Mouse (Mus musculus) heart, postnatal 25 days (tissue): ENCODE results near the gene Olfr1396. TPM values are rescaled to one million over a fixed set of nuclear protein-coding genes. Genes with fewer than 3 reads are reported as not detected.
"Not testable (repeated sequence)": the region's sequence is repeated elsewhere in the genome, so short reads cannot be mapped to it uniquely, and the experiment has no call there.

Experiments used
- DNase-seq: peaks from one replicate; pipeline ENCODE4 v3.0.0; 2022; ENCODE audit warnings: low spot score
- intact Hi-C: fragments of 180-260 bp; cut with DNase I; formaldehyde crosslinking; loops from one replicate; pipeline ENCODE4 v1.15.1; 2025
- total RNA-seq, 2 experiments: library from RNA; stranded (reverse); gene quantifications; 2 replicates each; pipeline ENCODE4 v1.2.3; 2021

Olfr1396 gene
- total RNA-seq, 2 experiments from 2014 or later, result 1.3 to 1.7 TPM

DNA sequence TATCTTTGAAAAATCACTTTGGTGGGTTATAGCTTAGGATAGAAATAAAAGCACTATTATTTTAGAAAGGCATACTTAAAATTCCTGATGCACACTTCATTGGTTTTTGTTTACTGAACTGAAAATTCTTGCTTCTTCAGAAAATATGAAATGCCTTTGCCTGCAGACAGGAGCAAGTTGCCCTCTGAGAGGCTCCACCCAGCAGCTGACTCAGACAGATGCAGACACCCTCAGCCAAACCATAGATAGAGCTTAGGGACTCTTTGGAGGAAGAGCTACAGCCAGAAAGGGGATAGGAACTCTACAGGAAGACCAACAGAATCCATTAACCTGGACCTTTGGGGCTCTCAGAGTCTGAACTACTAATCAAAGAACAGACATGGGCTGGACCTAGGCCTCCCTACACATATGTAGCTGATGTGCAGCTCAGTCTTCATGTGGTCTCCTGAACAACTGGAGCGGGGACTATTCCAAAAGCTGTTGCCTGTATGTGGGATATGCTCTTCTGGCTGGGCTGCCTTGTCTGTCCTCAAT, 22.6 kb downstream of the Olfr1396 start:
- intact Hi-C loops, result no loop called here

DNA sequence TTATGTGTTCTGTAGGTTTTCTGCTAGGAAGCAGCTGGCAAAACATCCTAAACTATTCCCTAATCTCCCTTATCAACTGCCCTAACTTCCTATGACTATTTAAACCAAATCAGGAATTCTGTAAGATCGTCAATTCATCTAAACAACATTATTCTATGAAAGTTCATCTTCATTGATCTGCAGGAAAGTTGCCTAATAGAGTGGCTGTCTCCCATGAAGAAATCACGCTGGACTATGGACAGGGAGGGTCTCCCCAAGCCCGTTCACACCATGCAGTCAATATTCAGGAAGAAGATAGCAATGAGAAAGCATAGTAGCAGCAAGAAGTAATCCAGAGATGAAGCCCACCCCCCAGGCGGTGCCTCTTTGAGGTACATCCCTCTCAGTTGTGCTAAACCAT, 23.5 kb downstream of the Olfr1396 start:
- DNase-seq, result no peak
- intact Hi-C loops, result no loop called here

More for the DNA sequence above, 22.6 kb downstream of the Olfr1396 start:
- DNase-seq, result no peak

DNA sequence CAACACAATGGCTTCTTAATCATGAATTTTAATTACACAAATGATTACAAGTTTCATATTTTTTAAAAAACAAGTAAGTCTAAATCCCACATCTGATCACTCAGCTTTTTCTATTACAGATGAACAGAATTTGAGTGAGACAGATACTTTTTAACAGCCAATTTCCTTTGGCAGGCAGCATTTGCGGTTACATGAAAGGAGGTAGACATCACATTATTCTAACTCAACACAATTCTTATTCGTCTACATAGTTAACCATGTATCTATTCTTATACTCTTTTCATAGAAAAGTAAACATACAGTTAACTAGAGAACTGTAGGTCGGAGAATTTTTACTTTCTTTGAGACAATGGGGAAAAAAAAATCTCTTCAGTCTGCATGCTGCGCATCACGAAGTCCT, 24.1 kb downstream of the Olfr1396 start:
- intact Hi-C loops, result no loop called here
- DNase-seq, result no peak

DNA sequence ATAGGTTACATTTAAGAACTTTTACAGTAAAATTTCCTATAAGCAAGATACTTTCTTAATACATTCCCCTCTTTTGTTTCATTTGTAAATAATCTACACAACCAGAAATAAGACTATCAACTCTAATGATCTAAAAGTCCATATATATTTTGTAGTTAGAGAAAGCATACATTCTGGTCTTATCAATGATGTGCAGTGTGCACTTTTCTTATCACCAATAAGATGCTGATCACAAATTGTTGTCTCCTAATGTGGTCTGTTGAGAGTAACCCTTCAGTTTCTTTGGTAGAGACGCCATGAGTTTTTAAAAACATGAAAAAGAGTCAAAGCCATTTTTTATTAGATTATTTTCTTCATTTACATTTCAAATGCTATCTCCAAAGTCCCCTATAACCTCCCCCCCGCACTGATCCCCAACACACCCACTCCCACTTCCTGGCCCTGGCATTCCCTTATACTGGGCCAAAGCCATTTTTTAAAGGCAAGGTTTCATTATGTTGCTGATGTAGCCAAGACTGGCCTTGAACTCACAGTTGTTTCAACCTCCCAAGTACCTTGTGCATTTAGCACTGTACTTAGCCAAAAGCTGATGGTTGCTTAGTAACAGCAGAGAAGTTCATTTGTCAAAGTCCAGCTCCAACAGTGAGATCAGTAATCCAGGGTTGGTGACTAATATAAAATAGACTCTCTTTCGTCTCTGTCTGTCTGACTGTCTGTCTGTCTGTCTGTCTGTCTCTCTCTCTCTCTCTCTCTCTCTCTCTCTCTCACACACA, 24.8 kb downstream of the Olfr1396 start:
- intact Hi-C loops, result loop anchor here (5.0 kb wide), 1 partner anchor 218 kb away; the partner anchor contains the start of gene Irgm1
- DNase-seq, result no peak

DNA sequence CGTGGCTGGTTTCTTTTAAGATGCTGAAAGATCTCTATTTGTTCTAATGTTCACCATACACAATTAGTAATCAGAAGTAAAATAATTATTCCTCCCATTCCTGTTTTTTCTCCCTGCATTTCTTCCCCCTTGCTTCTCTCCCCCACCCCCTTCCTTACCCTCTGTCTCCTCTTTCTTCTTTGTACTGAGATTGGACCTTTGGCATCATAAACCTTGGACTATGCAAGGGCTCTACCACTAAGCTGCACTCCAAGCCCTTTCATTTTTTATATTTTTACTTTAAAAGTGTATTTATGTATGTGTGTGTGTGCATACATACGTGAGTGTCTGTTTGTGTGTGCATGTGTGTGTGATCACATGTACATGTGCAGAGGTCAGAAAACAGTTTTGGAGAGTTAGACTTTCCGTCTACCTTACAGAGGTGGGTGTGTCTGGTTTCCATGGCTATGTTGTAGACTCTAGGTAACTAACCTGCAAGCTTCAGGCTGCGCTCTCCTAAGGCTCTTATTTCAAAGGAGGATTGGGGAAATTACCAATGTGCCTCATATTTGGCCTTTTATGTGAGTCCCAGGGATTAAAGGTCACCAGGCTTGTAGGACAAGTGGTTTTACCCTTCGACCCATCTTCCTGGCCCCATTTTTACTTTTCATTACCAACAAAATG, 25.6 kb downstream of the Olfr1396 start:
- intact Hi-C loops, result loop anchor here (5.0 kb wide), 1 partner anchor 217 kb away; the partner anchor contains the start of gene Irgm1

DNA sequence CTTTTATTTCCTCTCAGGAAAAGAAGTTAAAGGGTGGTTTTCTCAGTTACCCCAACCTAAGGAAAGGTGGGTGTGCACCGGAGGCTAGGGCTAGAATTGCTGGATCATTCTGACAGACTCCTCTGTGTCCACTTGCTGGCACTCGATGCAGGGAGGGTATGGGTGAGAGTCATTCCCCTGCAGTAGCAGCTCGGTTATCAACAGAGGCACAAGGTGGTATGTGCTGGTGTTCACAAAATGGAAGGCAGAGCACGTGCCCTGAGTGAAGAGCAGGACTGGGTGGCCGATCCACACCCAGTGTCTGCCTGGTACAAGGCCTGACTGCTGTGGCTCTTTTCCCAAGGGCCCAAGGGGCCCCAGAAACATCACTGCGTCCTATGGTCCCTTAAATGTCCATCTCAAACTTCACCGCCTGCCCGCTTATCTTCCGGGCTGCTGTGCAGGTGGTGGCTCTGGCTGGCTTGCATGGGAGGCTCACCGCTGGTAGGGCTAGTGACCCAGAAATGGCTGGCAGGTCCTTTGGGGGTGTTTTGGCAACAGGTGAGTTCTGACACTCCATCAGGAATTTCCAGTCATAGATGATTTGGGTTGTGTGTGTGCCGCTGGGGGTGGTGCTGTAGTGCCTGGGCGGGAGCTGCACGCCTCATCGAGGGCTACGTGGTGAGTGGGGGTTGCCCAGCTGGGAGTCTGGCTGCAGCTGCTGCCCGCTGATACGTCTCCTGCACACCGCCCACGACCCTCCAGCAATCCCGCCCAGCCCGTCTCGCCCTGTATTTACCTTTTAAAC, 26.7 kb downstream of the Olfr1396 start:
- intact Hi-C loops, result loop anchor here (5.0 kb wide), 1 partner anchor 216 kb away; the partner anchor contains the start of gene Irgm1

More for the DNA sequence above, 25.6 kb downstream of the Olfr1396 start:
- no peak for DNase-seq

DNA sequence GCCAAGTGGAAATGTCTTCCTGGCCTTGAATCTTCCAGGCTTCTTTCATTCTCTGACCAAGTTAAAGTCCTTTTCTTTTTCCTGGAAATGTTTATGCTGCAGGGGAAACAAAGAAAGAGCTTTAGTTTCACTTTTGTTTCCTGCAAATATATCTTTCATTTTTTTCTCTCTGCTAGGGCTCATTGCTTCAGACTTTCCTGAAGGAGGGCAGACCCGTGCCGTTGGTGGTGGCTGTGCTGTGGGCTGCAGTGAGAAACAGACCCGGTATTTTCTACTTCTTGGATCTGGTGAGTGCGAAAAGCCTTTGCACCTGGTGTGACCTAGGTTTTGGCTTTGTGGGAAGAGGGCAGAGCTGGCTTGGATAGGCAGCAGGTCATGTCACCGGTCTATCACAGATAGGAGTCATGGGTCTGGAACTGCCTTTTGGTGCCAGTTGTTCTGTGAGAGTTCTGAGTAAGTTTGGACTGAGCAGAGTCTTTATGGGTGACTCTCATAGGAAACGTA, 27.8 kb downstream of the Olfr1396 start:
- DNase-seq, result no peak
- intact Hi-C loops, result loop anchor here (5.0 kb wide), 1 partner anchor 215 kb away; the partner anchor contains the start of gene Irgm1

More for the DNA sequence above, 26.7 kb downstream of the Olfr1396 start:
- no peak for DNase-seq

DNA sequence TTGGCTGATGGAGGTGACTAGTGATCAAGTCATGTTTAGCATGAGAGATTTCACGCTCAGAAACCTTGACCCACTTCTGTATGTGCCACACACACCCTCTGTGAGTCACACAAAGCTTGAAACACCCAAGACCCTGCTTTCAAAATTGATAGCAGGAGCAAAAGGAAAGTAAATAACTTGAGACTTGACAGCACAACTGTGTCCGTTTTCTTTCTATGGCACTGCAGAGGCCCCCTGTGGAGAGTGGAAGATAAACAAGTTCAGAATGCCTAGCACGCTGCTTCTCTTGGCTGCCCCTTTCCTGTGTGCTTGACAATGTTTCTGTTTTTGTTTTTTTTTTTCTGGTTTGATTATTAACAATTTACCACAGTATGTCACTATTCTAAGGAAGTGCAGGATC, 29.8 kb downstream of the Olfr1396 start:
- intact Hi-C loops, result loop anchor here (5.0 kb wide), 1 partner anchor 213 kb away; the partner anchor contains the start of gene Irgm1
- no peak for DNase-seq

DNA sequence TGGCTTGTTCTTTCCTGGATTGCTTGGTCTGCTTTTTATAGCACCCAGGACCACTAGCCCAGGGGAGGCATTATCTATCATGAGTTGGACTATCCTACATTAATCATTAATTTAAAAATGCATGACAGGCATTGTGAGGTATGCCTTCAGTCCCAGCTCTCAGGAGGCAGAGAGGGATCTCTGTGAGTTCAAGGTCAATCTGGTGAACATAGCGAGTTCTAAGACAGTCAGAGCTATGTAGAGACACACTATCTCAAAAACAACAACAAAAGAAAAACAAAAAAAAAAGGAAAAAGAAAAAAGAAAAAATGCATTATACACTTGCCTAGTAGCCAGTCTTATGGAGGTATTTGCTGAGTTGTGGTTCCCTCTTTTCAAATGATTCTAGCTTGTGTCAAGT, 30.3 kb downstream of the Olfr1396 start:
- no peak for DNase-seq
- intact Hi-C loops, result no loop called here

DNA sequence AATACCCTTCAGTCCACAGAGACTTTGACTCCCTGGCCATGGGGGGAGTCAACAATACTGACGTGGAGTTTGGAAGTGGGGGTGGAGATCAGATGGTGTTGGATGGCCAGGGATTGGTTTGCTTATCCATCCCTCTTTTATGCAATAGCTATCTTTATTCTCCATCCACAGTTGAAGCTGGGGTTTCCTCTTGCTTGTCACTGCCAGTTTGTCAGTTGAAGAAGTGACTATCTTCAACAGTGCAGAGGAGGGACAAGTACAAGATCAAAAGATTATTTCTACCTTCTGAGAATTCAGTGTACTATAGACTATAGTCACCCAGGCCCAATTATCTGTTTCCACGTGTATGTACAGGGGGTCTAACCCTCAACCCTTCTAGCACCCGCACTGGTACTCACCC, 30.9 kb downstream of the Olfr1396 start:
- DNase-seq, result no peak
- intact Hi-C loops, result no loop called here

DNA sequence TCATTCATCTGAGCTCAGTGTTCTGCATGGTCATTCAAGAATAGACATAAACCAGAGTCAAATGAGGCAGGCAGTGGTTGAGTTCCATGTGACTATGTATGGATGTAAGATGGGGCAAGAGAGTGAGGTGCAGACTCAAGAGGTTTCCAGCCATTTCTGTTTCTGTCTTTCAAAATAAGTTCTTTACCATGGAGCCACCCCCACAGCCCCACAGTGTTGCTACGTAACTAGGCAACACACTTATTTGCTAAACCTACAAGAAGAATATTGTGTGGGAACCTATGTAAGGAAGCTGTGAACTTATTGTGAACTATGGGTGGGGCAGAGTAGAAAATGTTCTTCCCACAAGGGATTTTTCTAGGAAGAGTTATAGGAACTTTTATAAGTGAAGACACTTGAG, 31.5 kb downstream of the Olfr1396 start:
- intact Hi-C loops, result no loop called here
- no peak for DNase-seq

DNA sequence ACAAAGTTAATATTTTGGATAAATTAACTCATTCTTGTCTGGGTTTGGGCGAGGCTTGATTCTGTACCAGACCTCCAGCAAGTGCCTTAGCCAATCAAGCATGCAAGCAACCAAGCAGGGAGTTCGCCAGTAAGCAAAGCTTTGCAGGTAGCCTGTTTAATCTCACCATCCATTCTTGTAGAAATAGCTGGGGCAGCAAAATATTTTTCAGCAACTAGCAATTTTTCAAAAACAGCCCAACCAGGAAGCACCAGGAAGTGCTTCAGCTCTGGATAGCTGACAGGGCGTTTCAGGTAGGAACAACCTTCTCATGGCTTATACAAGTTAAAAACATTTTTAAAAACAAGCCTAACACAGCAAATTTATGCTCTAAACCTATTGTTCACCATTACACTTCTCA, 32.8 kb downstream of the Olfr1396 start:
- DNase-seq, result no peak
- intact Hi-C loops, result no loop called here

DNA sequence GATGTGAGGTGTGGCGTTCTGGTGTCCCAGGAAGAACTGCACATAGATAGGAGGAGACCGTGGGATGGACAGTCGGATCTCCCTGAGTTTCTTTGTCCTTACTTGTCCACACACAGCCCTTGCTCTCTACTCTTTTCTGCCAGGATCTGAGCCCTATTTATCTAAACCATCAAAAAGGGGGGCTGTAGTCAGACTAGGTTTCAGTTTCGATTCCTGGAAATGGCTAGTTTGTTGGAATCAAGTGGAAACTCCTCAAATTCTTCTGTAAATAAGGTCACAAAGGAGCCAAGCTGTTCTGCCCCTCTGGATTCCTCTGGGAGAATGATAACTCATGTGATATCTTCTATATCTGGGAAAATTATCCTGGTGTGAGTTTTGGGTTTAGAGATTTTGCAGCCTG, 33.3 kb downstream of the Olfr1396 start:
- intact Hi-C loops, result no loop called here
- no peak for DNase-seq

DNA sequence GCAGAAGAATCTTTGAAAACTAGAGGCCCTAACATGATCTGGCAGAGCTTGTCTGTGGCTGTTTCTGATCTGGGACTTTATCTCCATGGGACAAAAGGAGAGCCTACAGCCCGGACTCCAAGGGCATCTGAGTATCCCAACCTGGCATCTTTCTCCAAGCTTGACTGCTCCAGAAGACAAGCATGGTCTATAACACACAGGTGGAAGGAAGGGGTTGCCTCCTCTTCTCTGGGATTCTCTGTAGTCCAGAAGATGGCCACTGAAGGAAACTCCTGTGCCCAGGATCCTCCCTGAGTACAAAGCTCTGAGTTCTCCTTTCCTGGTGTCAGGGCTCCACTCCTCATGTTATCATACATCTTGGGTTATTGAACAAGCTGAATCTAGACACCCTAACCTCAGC, 34.0 kb downstream of the Olfr1396 start:
- no peak for DNase-seq
- intact Hi-C loops, result no loop called here

DNA sequence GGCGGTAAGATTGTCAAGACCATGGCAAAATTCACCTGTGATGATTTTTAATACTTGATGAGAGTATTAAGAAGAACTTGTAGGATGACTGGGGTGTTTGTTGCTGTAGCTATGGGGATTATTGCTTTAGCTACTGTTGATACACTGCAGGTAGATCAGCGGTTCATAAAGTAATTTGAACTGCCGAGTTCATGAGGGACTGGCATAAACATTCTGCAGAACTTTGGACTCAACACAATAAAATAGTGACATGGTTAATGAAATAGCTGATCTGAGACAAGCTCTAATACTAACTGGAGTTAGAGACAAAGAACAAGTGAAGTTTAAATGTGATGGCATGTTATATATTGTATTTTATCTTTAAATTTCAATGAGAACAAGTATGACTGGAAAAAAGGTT, 36.0 kb downstream of the Olfr1396 start:
- DNase-seq, result no peak
- intact Hi-C loops, result loop anchor here (1.0 kb wide), 1 partner anchor 156 kb away; no protein-coding TSS in a partner anchor

DNA sequence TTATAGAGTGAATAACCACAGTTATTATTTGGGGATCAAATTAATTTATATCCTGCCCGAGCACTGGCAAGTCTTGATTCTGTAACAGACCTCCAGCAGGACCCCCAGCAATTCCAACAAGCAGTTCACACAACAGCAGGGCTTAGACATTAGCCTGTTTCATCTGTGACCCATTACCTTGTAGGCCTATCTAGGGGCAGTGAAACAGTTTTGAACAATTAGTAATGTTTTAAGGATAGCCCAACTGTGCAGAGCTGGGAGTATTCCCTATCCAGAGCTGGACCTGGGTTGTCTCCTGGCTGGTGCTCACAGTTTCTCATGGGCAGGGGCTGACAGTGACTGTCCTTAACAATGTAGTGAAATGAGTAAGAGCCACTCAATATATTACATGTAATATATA, 37.7 kb downstream of the Olfr1396 start:
- DNase-seq, result no peak
- intact Hi-C loops, result no loop called here

DNA sequence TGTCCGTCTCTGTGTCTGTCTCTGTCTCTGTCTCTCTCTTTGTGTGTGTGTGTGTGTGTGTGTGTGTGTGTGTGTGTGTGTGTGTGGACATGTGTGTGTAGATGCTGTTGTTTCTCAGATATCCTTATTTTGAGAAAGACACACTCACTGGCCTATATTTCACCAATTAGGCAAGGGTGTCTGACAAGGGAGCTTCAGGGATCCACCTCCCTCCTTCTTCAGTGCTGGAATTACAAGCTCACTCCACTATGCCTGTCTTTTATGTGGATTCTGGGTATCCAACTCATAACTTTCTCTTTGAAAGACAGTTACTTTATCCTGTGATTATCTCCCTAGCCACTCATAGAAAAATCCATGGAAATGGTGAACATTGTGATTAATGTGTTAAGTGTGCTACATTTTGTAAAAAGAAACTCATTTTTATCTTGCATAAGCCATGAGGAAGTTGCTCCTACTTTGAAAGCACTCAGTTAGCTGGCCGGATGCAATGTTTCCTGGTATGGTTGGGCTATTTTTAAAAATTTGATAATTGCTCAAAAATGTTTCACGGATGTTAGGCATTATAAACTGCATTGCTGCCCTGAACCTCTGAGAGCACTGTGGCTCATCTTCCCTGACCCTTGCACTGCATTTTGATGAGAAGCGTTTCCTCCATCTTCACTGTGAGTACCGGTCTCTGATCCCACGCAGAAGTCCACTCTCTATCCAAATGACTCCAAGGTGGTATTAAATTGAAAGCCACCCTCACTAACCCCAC, 38.5 kb downstream of the Olfr1396 start, which contains the start of gene Ifi47:
Ifi47 (plus strand) TSS at position 587 of the 757 bp plus-strand sequence.
- intact Hi-C loops, DNase-seq: not testable (repeated sequence)

DNA sequence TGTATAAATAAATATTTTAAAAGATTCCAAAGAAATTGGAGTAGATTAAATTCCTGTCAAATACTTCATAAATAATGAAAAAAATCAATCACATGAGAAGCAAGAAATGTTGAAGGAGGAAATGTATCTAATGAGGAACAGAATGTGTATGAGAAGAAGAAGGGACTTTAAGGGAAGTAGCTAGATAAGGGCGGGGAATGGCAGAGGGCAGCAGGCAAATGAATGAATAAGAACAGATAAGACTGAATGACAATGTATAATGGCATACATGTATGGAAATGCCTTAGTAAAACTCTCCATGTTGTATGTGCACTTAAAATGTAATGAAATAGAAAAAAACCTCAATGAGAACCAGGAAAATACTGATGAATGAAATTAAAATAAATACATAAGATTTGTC, 46.3 kb downstream of the Olfr1396 start:
- intact Hi-C loops, result no loop called here
- DNase-seq, result no peak
